Mouse (Mus musculus) gastrocnemius, adult 18-20 months (tissue): Measurements from ENCODE around the gene Fam193a. TPM values are rescaled to one million over a fixed set of nuclear protein-coding genes. Genes with fewer than 3 reads are reported as not detected.

ENCODE experiments used
- DNase-seq: peaks from one replicate; pipeline ENCODE4 v3.0.0; 2021; ENCODE audit warnings: low spot score
- total RNA-seq, 2 experiments: library from RNA; stranded (reverse); gene quantifications; 2 replicates each; pipeline ENCODE4 v1.2.3; 2021

Fam193a gene
- total RNA-seq, 2 experiments from 2014 or later, result 14.6 to 15.2 TPM

- no peak for DNase-seq
Measured at GRCm38 (mm10) chr5:34458994-34459393, 89.3 kb downstream of the Fam193a start.

- no peak for DNase-seq
Measured at GRCm38 (mm10) chr5:34461294-34461693, 91.6 kb downstream of the Fam193a start.

- no peak for DNase-seq
Measured at GRCm38 (mm10) chr5:34461841-34462240, 92.1 kb downstream of the Fam193a start.

GRCm38 (mm10) chr5:34466079-34466478, 96.3 kb downstream of the Fam193a start:
- no peak for DNase-seq

GRCm38 (mm10) chr5:34466648-34467047, 96.9 kb downstream of the Fam193a start:
- DNase-seq, result no peak

- DNase-seq, result no peak
Measured at GRCm38 (mm10) chr5:34468039-34468775, 98.5 kb downstream of the Fam193a start.

GRCm38 (mm10) chr5:34480926-34481325, 111.2 kb downstream of the Fam193a start:
- DNase-seq, result no peak

- DNase-seq, result no peak
Measured at GRCm38 (mm10) chr5:34485731-34486130, 116.0 kb downstream of the Fam193a start.

GRCm38 (mm10) chr5:34487320-34488090, 117.8 kb downstream of the Fam193a start:
- peak; percentile 51 for DNase-seq

- no peak for DNase-seq
Measured at GRCm38 (mm10) chr5:34488741-34489417, 119.1 kb downstream of the Fam193a start.

- DNase-seq, result no peak
Measured at GRCm38 (mm10) chr5:34489418-34489787, 119.7 kb downstream of the Fam193a start.

- DNase-seq, result no peak
Measured at GRCm38 (mm10) chr5:34496745-34497144, 127.0 kb downstream of the Fam193a start.

GRCm38 (mm10) chr5:34500886-34501285, 131.2 kb downstream of the Fam193a start:
- no peak for DNase-seq

GRCm38 (mm10) chr5:34501588-34501987, 131.9 kb downstream of the Fam193a start:
- no peak for DNase-seq

- no peak for DNase-seq
Measured at GRCm38 (mm10) chr5:34502411-34502810, 132.7 kb downstream of the Fam193a start.

- no peak for DNase-seq
Measured at GRCm38 (mm10) chr5:34502821-34503220, 133.1 kb downstream of the Fam193a start.

- no peak for DNase-seq
Measured at GRCm38 (mm10) chr5:34512486-34512885, 142.8 kb downstream of the Fam193a start.

GRCm38 (mm10) chr5:34513466-34514217, 143.9 kb downstream of the Fam193a start, which contains the start of gene Tnip2:
Tnip2 (minus strand) TSS chr5:34513991.
- DNase-seq, result peak; percentile 98

- DNase-seq, result no peak
Measured at GRCm38 (mm10) chr5:34514218-34514566, 144.5 kb downstream of the Fam193a start.

GRCm38 (mm10) chr5:34515096-34515495, 145.4 kb downstream of the Fam193a start:
- no peak for DNase-seq

- DNase-seq, result peak; percentile 87
Measured at GRCm38 (mm10) chr5:34517913-34518312, 148.2 kb downstream of the Fam193a start.
